Mouse (Mus musculus): ENCODE measurements around the gene Wdr1.
"Not testable (repeated sequence)": the region's sequence is repeated elsewhere in the genome, so short reads cannot be mapped to it uniquely, and the experiment has no call there.

Wdr1 gene

DNA sequence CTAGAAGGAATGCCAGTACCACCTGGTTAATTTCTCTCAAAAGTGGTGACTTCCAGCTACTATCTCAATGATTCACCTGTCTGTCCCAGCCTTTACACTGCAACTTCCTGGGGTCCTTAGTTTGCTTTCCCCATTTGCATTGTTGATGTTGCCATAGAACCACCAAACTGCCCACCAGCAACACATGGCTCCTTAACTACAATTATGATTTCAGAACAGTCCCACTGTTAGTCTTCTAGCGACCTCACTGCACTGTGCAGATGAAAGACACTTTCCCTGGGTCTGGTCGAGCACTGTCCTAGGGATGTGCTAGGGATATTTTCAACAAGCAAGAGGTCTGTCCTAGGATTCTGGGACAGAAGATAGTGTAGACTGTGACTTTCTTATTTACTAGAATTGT, at the start of gene Wdr1:
Wdr1 (minus strand) TSS at position 101 of the 400 bp plus-strand sequence.
- no peak for DNase-seq (ENCODE audit: low spot score)

DNA sequence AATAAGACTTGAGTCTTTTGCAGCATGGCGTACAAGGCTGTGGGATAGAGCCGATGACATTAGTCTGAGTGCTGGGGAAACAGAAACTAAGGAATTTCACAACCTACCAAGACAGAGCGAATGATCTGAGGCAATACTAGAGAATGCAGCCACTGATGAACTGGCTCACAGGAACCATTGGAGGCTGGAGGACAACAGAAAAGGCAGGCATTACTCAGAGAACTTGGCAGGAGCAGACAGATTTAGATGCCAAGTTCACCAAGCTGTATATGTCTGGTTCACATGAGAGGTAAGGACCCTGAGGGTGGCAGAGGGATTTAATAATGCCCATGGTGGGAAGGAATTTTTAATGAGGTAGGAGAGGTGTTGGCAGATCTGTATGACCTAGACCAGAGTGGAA, 48.1 kb upstream of the Wdr1 start:
- DNase-seq (ENCODE audit: low spot score): peak; percentile 93

DNA sequence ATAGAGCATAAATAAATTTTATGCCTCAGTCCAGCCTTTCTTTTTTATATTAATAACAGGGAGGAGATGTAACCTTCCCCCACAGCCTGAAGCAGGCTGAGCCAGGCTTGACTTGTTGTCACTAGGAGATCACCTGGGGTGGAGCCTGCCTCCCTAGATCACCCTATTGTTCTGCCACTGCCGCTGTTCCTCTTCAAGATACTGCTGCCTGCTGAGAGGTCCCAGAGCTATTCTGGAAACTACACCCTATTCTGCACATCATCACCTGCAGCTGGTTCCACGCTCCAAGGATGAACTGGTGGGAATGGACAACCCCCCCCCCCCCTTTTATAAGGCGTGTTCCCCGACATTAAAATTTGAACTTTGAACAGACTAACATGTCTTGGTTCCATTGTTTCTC, 45.2 kb upstream of the Wdr1 start:
- DNase-seq (ENCODE audit: low spot score): not testable (repeated sequence)

DNA sequence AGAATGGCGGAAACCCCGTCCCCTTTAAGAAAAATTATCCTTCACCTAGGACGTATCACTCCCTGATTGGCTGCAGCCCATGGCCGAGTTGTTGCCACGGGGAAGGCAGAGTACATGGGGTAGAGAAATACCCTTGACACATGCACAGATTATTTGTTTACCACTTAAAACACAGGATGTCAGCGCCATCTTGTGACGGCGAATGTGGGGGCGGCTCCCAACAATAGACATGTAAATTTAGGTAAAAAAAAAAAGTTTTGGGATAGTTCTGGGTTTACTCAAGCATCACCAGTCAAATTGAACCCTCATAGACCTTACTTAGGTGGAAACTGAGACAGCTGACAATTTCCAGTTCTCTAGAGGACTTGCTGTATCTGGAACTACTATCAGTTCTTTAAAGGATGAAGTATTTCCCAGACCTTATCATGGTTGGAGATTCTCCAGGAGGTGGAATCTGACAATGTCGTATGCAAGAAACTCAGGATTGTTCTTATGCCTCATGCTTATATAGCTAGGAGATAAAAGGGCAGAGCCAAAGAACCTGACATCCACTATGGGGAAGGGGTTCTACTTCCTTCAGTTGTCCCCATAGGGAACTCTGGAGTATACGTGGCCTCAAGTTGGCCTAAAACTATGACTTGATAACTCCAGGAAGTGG, 35.8 kb upstream of the Wdr1 start:
- DNase-seq (ENCODE audit: low spot score): peak; percentile 41

DNA sequence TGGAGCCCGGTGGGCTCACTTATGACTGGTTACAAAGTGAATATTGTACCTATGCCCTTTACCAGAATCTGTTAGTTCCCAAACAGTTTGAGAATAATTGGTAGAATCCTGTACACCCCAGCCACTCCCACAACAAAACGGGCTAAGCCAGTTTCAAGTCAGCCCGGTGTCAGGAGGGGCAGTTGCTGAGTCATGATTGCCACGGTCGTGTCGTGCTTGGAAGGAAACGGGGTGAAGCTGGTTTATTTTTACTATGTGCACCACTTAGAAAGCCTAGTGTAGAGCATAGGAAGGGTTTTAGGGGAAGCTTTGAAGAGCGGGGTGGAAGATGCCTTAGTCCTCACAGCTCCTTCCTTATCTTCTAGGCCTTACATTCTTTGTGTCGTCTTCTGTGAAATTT, 25.9 kb upstream of the Wdr1 start:
- no peak for DNase-seq (ENCODE audit: low spot score)

DNA sequence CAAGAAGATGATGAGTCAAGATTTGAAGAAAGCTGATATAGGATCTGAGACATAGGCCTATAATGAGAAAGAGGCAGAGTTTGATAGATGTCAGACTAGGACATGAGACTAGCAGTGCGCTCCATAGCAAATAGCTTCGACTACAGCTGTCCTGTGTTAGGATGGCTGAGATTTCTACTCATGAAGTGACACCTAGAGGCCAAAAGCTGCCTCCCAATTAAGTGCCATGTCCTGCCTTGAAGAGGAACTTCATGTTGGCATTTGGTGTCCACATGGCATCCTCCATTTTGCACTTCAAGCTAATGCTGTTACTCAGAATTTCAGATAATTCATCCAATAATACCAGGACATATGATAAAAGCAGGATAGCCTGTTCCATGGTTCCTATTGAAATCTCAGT, 22.4 kb upstream of the Wdr1 start:
- DNase-seq (ENCODE audit: low spot score): peak; percentile 37

DNA sequence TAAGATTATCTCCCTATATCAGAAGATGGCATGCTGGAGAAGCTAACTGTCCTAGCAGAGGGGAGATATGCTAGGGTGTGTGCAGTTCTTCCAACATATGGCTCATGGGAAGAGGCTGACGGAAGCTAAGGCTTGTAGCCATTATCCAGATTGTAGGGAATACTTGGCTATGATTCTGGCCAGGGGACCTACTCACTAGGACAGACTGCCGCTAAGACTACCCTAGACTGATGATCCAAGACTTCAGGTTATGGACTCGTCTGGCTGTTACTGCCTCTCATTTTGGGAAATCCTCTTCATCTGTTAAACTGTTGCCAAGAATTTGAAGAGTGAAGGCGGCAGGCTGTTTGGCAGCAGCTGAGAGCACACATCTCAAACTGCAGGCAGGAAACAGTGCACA, 20.0 kb upstream of the Wdr1 start:
- no peak for DNase-seq (ENCODE audit: low spot score)

DNA sequence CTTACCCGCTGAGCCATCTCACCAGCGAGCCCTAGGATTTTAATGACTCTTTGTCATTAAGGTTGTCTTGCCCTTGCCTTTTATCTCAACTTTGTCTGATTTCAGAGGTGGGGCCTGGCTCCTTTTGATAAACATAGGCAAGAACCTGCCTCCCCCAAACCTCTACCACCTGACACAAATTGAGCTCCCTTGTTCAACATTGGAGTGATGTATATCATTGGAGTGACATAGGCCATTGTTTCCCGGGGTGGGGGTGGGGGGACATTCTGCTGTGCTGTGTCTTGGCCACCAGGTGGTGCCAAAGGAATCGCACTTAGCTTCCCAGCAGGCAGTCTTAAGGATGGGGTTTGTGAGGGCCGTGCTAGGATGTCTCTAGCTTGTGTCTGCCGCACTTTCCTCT, 17.7 kb upstream of the Wdr1 start:
- peak; percentile 68 for DNase-seq (ENCODE audit: low spot score)

DNA sequence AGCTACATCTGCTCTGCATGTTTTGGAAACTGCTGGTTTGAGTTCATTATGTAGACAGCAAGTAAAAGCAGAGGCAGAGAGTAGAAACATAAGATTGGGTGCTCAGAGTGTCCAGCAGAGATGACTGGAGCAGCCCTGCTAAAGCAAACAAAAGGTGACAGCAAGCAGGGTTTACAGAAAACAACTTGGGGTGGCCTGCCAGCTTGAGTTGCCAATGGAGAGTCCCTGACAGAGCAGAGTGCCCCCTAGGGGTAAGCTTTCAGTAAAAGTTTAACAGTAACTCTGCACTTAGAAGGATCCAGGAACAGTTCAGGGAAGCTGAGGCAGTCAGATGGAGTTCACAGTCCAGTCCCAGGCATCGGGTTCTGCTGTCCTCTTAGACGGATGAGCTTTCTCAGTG, 7.9 kb upstream of the Wdr1 start:
- DNase-seq (ENCODE audit: low spot score): peak; percentile 64

DNA sequence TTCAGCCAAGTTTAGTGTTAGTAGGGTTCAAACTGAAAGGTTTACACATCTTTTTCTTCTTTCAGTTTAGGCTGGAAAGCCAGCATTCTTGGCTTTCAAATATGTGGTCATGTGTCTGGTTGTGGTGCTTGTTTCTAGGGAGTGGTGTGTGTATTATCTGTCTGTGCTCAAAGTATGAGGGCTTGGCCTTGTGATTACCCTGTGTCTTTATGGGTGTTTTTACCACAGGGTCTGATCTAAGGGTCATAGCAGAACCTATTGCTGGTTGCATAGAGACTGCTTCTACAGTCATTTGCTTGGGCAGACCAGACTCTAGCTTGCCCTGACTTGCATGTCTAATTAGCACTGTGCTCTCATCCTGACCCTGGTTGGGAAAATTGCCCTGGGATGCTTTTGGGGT, 5.6 kb upstream of the Wdr1 start:
- no peak for DNase-seq (ENCODE audit: low spot score)

DNA sequence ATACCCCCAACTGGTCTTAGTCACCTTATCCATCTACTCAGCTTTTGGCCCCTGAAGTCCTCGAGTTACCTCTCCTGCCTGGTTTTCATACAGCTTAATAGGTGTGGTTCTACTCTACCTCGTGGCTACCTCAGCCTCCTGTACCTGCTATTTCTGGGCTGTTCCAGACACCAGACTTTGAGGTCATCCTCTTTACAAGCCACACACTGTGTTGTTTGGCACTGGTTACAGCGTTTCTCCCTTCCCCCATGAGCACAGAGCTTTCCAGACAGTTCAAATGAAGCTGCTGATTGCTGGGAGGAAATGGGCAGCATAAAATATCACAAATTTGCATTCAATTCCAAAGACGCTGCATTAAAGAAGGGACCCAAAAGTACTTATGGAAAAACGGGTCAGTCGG, 1.8 kb upstream of the Wdr1 start:
- DNase-seq (ENCODE audit: low spot score): no peak

DNA sequence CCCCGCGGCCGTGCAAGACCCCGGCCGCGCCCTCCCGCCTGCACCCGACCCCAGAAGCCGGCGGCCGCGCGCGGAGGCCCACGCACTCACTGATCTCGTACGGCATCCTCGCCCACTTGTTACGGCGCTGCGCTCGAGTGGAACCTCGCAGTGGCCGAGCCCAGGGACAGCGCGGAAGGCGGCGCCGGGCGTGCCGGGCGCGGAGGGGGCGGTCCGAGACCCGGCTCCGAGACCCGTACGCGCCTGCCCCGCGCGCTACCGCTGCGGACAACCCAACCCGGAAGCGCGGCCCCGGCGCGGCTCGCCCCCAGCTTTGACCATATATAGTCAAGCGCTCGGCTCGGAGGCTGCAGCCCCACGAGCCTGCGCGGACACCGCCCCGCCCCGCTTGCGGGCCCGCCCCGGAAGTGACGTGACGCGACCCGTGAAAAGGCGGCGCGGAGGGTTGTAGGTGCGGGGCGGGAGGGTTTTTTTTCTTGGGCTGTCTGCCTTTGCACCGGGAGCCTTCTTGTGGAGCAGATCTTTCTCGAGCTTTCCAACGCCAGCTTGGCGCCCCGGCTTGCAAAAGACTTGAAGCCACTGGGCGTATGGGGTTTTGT, 1.5 kb downstream of the Wdr1 start:
- DNase-seq (ENCODE audit: low spot score): peak; percentile 98

DNA sequence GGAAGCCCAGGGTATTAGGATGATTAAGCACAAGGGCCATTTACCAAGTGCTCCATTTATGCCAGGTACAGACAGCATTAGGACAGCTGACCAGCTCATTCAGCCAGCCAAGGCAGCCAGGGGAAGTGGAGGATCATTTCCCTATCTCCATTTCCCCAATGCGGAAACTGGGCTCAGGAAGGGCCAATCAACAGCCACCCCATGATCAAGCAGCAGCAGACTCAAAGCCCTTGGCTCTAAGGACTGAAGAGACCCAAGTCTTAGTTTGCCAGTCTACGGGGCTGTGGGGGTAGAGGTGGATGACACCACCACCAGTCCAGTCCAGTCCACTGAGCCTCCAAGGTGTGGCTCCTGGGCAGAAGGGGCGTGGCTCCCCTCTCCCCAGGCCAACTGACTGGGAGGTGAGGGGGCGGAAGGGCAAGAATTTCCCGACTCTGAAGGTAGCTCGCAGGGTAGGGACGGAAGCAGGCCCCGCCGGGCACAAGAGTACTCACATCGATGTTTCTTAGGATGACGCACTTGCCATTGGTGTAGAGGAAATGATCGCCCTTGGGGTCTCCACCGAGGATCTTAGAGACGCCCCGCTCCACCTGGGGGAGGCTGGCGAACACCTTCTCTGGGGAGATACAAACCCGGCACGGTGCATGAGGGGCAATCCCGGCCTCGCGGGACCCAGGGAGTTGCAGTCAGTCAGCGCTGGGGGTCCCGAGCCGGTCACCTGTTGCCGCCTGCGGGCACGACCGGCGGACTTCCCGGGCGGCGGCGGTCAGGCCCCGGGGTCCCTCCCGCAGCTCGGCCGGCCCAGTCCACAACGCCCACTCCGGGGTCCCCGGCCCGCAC, 2.2 kb downstream of the Wdr1 start:
- peak; percentile 52 for DNase-seq (ENCODE audit: low spot score)

DNA sequence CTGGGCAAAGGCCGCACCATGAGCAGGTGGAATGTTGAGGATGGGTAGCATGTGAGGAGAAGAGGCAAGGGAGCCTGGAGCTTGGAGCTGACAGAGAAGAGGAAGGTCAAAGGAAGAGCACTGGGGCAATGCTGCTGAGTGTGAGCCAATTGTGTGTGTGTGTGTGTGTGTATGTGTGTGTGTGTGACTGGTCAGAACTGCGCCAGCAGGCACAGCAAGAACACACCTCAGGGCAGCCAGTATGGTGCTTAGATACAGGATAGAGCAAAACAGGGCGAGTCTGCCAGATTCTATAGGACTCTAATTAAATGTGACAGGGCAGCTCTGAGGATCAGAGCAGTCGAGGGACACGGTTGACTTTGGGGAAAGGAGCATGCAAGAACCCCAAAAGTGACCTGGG, 4.2 kb downstream of the Wdr1 start:
- no peak for DNase-seq (ENCODE audit: low spot score)

DNA sequence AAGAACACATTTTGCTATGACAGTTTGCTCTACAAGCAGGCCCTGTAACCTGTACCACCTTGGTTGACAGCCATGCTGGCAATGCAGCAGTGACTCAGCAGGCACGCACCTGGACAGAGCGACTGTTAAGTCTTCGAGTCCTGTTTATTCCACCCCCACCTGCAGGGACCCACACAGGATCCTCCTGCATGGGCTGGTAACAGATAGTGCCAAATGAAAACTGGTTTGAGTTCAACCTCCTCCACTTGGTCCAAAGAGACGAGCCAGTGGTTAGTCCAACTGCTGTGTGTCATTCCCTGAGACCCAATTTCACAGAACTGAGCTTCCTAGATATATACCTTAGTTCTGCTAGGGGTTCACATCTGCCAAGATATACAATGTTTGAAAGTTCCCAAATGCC, 5.2 kb downstream of the Wdr1 start:
- no peak for DNase-seq (ENCODE audit: low spot score)

DNA sequence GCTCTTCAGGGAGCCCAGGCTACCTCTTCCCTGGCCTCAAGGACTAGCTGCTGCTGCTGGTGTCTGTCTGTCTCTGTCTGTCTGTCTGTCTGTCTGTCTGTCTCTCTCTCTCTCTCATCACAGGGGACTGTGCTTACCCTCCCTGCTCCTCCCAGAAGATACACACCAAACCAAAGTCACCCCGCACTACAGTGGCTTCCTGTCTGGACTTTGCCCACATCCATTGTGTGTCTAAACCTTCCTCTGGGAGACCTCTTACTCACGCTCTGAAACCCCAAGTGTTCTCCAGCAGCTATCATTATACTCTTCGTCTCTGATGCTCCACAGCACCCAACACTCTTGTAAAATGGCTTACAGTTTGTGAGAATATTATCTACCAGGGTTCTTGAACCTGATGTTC, 6.6 kb downstream of the Wdr1 start:
- no peak for DNase-seq (ENCODE audit: low spot score)

DNA sequence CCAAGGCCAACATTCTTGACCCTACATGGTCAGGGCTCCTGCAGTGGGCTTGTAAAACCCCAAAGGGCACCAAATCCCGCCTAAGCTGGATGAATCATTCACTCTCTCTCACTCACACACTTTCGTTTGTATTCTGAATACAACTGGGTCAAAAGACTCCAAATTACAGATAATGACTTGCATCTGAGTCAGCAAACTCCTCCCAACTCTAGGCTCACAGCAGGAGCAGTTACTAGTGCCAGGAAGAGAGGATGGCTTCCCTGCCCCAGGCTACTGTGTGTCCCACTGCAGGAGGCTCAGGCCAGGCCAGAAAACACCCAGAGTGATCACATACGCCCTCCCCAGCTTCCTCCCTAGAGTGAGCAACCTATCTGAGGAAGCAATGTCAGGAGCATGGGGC, 9.1 kb downstream of the Wdr1 start:
- DNase-seq (ENCODE audit: low spot score): peak; percentile 78

DNA sequence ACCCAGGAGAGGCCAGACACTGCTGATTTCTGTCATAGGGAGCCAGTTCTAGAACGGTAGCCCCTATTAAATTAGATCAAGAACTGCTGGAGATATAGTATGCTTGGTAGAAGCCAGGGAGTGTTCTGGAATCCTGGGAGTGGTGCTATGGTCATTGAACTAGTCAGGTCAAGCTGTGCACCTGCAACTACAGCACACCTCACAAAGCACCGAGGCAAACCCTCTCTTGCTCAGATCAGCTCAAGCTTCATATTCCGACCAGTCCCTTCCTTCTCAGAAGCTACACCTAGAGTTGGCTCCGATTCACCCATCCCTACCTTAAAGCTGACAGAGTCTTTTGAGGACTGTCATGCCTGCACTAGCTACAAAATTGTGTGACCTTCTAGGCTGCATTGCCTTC, 9.5 kb downstream of the Wdr1 start:
- no peak for DNase-seq (ENCODE audit: low spot score)

DNA sequence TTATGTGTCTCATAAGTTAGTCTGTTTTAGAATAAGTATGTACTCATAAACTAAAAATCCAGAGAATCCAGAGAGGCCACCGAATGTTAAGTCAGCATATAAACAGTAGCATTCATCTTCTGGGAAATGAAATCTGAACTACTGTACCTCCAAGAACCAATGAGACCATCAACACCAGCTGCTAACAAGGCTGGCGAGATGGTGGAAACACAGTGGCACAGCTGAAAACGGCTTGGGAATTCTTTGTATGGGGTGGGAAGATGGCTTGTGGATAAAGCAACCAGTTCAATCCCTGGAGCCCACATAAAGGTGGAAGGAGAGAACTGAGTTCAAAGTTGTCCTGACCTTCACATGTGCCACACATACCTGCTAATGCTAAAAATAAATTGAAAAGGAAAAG, 10.4 kb downstream of the Wdr1 start:
- DNase-seq (ENCODE audit: low spot score): no peak

DNA sequence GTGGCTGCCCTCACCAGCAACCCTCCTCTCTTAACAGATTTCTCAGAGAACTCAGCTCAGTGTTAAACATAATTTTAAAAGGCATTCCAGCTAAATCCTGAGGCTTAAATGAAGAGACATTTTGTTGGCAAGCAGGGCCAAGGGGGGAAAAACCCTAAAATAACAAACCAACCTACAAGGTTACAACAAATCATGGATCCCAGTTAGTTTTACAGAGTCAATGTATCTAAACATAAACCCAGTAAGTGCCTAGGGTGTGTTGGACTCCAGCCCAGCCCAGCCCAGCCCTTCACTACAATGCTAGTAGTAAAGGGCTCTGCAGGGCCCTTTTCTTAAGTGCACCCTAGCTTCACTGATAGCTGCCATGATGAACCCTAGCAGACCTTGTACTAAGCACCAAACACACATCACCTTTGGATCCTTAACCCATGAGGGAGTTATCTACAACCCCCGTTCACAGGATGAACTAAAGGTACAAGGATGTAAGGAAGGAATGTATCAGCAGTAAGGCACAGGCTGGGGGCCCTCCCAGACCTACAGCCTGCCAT, 12.7 kb downstream of the Wdr1 start:
- DNase-seq (ENCODE audit: low spot score): no peak

DNA sequence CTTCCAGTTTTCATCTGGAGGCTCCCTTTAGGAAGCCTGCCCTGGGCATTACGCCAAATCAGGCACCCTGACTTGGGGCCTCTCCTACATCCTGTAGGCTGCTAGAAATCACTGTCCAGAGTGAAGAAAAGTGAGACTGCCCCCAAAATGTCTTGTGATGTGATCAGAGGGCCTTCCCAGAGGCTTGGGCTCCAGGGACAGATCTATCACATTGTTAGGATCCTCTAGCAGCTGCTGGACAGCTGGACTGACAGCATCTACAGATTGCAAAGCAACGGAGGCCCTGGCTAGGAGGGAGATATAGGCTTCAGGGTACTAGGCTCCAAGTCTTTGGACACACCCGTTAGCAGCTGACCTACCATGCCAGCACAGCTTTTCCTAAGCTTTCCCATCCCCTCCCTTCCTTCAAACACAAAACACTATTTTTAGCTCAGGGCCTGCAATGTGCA, 13.5 kb downstream of the Wdr1 start:
- peak; percentile 90 for DNase-seq (ENCODE audit: low spot score)

DNA sequence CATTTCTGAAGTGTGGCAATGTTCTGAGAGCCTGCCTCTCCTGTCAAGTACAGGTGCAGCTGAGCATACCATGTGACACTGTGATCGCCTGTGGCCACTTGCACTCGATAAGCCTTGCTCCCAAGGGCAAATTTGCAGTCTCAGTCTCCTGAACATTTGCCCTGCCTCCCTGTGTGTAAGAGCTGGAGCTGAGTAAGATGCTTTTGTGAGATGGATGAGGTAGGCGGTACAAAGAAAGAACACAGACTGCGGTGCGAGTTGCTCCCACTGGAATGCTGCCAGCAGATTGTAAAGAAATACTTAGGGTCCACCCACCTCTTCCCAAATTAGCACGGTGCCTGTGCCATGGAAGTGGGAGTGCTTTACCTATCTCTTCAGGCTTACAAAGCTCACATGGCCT, 15.6 kb downstream of the Wdr1 start:
- no peak for DNase-seq (ENCODE audit: low spot score)

All from adipocyte (in vitro differentiated cells).